ENCODE assay signal across 35 mouse cellular contexts in the genomic region with DNA sequence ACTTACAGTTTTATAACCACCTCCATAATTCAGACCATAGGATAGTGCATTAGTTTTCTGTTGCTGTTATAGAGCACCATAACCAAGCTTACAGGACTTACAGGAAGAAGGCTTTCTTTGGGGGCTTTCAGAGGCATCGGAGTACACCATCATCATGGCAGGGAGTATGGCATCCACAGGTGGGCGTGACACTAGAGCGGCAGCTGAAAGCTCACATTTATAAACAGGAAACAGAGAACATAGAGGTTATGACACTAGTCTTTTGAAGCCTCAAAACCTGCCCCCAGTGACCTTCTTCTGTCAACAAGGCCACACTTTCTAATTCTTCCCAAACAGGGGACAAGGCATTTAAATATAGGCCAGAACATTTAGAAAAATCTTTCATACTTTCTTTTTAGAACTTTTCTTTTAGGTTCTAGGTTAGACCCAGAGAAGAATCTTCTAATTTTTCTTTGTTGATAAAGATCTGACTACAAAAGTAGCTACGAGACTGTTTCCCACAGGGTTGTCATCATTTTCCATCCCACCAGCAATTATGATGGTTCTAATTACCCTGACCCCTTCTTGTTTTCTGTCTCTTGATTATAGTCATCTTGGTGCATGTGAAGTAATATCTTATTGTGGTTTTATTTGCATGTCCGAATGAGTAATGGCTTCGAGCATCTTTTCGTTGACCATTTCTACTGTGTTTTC. TPM values are rescaled to one million over a fixed set of nuclear protein-coding genes. Genes with fewer than 3 reads are reported as not detected.
DNase-seq lines count a peak whose midpoint lies in the region; ATAC-seq and TF ChIP-seq lines count a peak whose summit lies in the region.
"Had no signal": no experiment of that assay in that cellular context is flagged by ENCODE, and none has a peak within 500 bp of the region (broad histone marks: within the 10 kb centered on the region; RNA-seq: fewer than 3 reads in every experiment).

No protein-coding gene starts in this region.

- no peaks in the 10 kb centered on the region for H3K36me3 ChIP-seq in thymus, adult 2 months (ENCODE audit: control insufficient read depth, insufficient read depth, low read length)
- no peaks in the 10 kb centered on the region for H3K36me3 ChIP-seq in midbrain, embryonic 11.5 days (ENCODE audit: control insufficient read depth, insufficient read depth, low read length)
- H3K36me3 ChIP-seq: G1E; heart, embryonic 10.5 days; heart, embryonic 15.5 days; neural tube, embryonic 12.5 days; stomach, embryonic 15.5 days had no signal

- H3K27me3 ChIP-seq in thymus, adult 2 months (ENCODE audit: control insufficient read depth, insufficient read depth, low read length): no peaks in the 10 kb centered on the region
- H3K27me3 ChIP-seq in midbrain, embryonic 11.5 days (ENCODE audit: control insufficient read depth, insufficient read depth, low read length): no peaks in the 10 kb centered on the region
- H3K27me3 ChIP-seq: heart, embryonic 15.5 days; neural tube, embryonic 12.5 days; Patski; stomach, embryonic 15.5 days had no signal

- 68% methylated on average over 7 of the region's 7 CpGs for WGBS in thymus, adult 2 months
- WGBS in midbrain, embryonic 11.5 days: 87% methylated on average over 7 of the region's 7 CpGs

- no peak for TF ChIP-seq CTCF in thymus, adult 2 months (IDR thresholded peaks at IDR 0.05; ENCODE audit: borderline replicate concordance, control insufficient read depth, extremely low read depth, insufficient read depth, low read length, poor library complexity)

- H3K4me1 ChIP-seq in thymus, adult 2 months (replicated peaks; ENCODE audit: control insufficient read depth, insufficient read depth, low read length): no peaks in the 10 kb centered on the region; the same call in 1 of the 2 replicates
- no peaks in the 10 kb centered on the region for H3K4me1 ChIP-seq in midbrain, embryonic 11.5 days (ENCODE audit: control insufficient read depth, insufficient read depth, low read length)
- H3K4me1 ChIP-seq: heart, embryonic 10.5 days; heart, embryonic 15.5 days; neural tube, embryonic 12.5 days; stomach, embryonic 15.5 days had no signal

- H3K4me3 ChIP-seq in thymus, adult 2 months (ENCODE audit: control insufficient read depth, insufficient read depth, low read length): no peak overlapping the region
- no peak overlapping the region for H3K4me3 ChIP-seq in midbrain, embryonic 11.5 days (ENCODE audit: low read depth, low read length)
- H3K4me3 ChIP-seq: erythroblast, embryonic 14.5 days; heart, embryonic 10.5 days; heart, embryonic 15.5 days; neural tube, embryonic 12.5 days; stomach, embryonic 15.5 days had no signal

- no peak for TF ChIP-seq POLR2A in thymus, adult 2 months (IDR thresholded peaks at IDR 0.05; ENCODE audit: control insufficient read depth, extremely low read depth, insufficient read depth, low read length, poor library complexity)

- no peak overlapping the region for H3K27ac ChIP-seq in thymus, adult 2 months (ENCODE audit: control insufficient read depth, insufficient read depth, low read length)
- no peak overlapping the region for H3K27ac ChIP-seq in midbrain, embryonic 11.5 days (ENCODE audit: low read depth, low read length)
- H3K27ac ChIP-seq: heart, embryonic 10.5 days; heart, embryonic 15.5 days; liver, embryonic 14.5 days; macrophage; neural tube, embryonic 12.5 days; stomach, embryonic 15.5 days had no signal

- H3K9me3 ChIP-seq in midbrain, embryonic 11.5 days (ENCODE audit: control insufficient read depth, low read length): no peaks in the 10 kb centered on the region
- H3K9me3 ChIP-seq: G1E; heart, embryonic 10.5 days; heart, embryonic 15.5 days; neural tube, embryonic 12.5 days; stomach, embryonic 15.5 days had no signal

- peak; percentile 60 for DNase-seq in CD4-positive, CD25-positive, alpha-beta regulatory T cell, adult 2 months (ENCODE audit: low read depth, low spot score)
- DNase-seq in thymus, adult 2 months: peak; percentile 52
- peak; percentile 47 to 76 for DNase-seq in thymus, postnatal 36 days
- DNase-seq in frontal cortex, postnatal 10 days (ENCODE audit: low spot score in 2 of 2): no peak
- DNase-seq in ovary, postnatal 14 days (ENCODE audit: low spot score): no peak
- DNase-seq in midbrain, embryonic 11.5 days (ENCODE audit: low spot score, missing footprints): no peak
- DNase-seq: adrenal gland, postnatal 25 days; cerebellum, adult 11-12 months; cerebellum, adult 9-11 months; gastrocnemius, postnatal 10 days; kidney, adult 9 months; kidney, postnatal 14 days; liver; lung, adult 2 months; lung, postnatal 10 days; midbrain, embryonic 14.5 days; right cerebral cortex, postnatal 14 days had no signal

- no peak overlapping the region for H3K9ac ChIP-seq in midbrain, embryonic 11.5 days (ENCODE audit: low read length)
- H3K9ac ChIP-seq: heart, embryonic 15.5 days; liver, embryonic 14.5 days; neural tube, embryonic 12.5 days; stomach, embryonic 15.5 days had no signal

- peak; percentile 82 for ATAC-seq in activated CD4-positive, CD25-positive, alpha-beta regulatory T cell, adult 4 months
- ATAC-seq in midbrain, embryonic 11.5 days (ENCODE audit: low FRiP score): no peak
- ATAC-seq: forebrain, embryonic 16.5 days; hindbrain, embryonic 16.5 days; intestine, embryonic 16.5 days; Patski had no signal

- no peak overlapping the region for H3K4me2 ChIP-seq in midbrain, embryonic 11.5 days
- H3K4me2 ChIP-seq: heart, embryonic 15.5 days; neural tube, embryonic 12.5 days; stomach, embryonic 15.5 days had no signal

RNA-seq across cellular contexts. Expression of a gene that starts 41.8 kb away (rescaled TPM):
- not detected for polyA plus RNA-seq in activated CD4-positive, CD25-positive, alpha-beta regulatory T cell, adult 4 months (2017; shearing (Covaris generic))
- not detected in 2 replicates for polyA plus RNA-seq in thymus, adult 2 months (2012; rRNA removed)
- not detected in 2 replicates for polyA plus RNA-seq in midbrain, embryonic 11.5 days (2014; fragmentation: Nextera tagmentation; extraction: Ambion mirVana)
- polyA plus RNA-seq: embryonic facial prominence, embryonic 14.5 days; erythroblast, embryonic 14.5 days; forebrain, embryonic 11.5 days; forebrain, embryonic 16.5 days; G1E; heart, embryonic 15.5 days; hindbrain, embryonic 11.5 days; hindbrain, embryonic 16.5 days; intestine, embryonic 16.5 days; limb, embryonic 11.5 days; liver, embryonic 14.5 days; lung, adult 2 months; macrophage; midbrain, embryonic 14.5 days; Patski; small intestine, adult 2 months; stomach, embryonic 15.5 days had no signal

Comparison
In these comparisons a context has a peak if more than half of its experiments do, and no peak if none do; other contexts are left out.
1. DNase-seq: peak in CD4-positive, CD25-positive, alpha-beta regulatory T cell, adult 2 months (single experiment), thymus, adult 2 months (single experiment) and thymus, postnatal 36 days (2 of 2); none in frontal cortex, postnatal 10 days (0 of 2), ovary, postnatal 14 days (single experiment) and midbrain, embryonic 11.5 days (single experiment).